Mouse (Mus musculus) common myeloid progenitor, adult 5-6 weeks (primary cell): ENCODE data around the gene Mup16. TPM values are rescaled to one million over a fixed set of nuclear protein-coding genes. Genes with fewer than 3 reads are reported as not detected.
"Not testable (repeated sequence)": the region's sequence is repeated elsewhere in the genome, so short reads cannot be mapped to it uniquely, and the experiment has no call there.

Experiments
- ATAC-seq: replicated peaks from 2 replicates; pipeline ENCODE4 v1.8.0; 2016; ENCODE audit warnings: low read depth, mild to moderate bottlenecking, moderate TSS enrichment, inconsistent platforms; ENCODE audit not compliant: poor library complexity, severe bottlenecking
- total RNA-seq: library from RNA; stranded (forward); fragments of 200-1000, 187-1606 nt; gene quantifications from 2 replicates; pipeline ENCODE4 v1.2.3, GENCODE M21; 2017

Mup16 gene
- total RNA-seq, result not detected in 2 replicates

DNA sequence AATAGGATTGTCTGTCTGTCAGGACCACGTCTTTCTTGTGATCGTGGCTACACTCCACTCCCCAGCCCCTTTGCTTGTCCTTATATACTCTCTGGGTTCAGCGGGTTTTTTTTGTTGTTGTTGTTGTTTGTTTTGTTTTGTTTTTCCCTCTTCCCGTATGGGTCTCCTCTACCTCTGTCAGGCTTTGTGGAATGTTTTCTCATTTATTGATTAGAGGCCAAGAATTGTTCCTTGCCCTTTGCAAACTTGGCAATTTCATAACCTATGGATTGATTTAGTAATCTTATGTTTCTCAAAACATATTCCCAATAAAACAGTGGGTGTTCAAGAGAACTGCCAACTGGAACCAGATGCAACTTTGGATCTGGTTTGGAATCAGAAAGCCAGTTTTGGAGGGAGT, at the start of gene Mup16:
Mup16 (minus strand) TSS at position 101 of the 400 bp plus-strand sequence.
- not testable (repeated sequence) for ATAC-seq

DNA sequence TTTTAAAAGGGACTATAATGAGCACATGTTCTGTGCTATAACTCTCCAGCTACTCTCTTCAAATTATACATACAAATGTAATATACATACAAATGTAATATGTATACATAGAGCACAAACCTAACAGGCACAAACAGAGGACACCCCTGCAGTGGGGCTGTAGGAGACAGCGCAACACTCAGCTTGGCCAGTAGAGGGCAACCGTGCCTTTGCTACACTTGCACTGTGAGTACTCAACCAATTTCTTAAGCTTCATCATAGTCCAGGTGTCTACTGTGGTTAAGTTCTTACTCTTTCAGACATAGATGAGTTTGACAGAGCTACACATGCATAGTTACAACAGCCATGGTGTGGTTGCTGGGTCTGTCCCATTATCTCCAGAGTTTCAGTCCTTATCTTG, 36.6 kb upstream of the Mup16 start:
- ATAC-seq, result not testable (repeated sequence)

Other genes starting within 250 kb of the Mup16 start
- not detected in 2 replicates for gene Mup14, start 215.5 kb downstream of the Mup16 start, total RNA-seq
- not detected in 2 replicates for gene Mup15, start 79.8 kb downstream of the Mup16 start, total RNA-seq
- gene Mup17, start 76.3 kb upstream of the Mup16 start, total RNA-seq, result not detected in 2 replicates
- not detected in 2 replicates for gene Mup18, start 154.6 kb upstream of the Mup16 start, total RNA-seq